Mouse (Mus musculus): Measurements from ENCODE around the gene Angel2. TPM values are rescaled to one million over a fixed set of nuclear protein-coding genes. Genes with fewer than 3 reads are reported as not detected.

The Angel2 gene
- total RNA-seq, 2 experiments from 2014 or later: 51.7 to 52.3 TPM

- peak; percentile 98 for DNase-seq (ENCODE audit: low spot score in 2 of 2)
These were observed 3.6 kb downstream of the Angel2 start for GRCm38 (mm10) chr1:190928370-190929009.

GRCm38 (mm10) chr1:190929010-190929695 is 4.2 kb downstream of the Angel2 start:
- peak in 1 of 2 experiments; percentile 51 for DNase-seq (ENCODE audit: low spot score in 2 of 2)

GRCm38 (mm10) chr1:190930181-190930580 is 5.3 kb downstream of the Angel2 start:
- no peak for DNase-seq (ENCODE audit: low spot score in 2 of 2)

GRCm38 (mm10) chr1:190939803-190940202 is 14.9 kb downstream of the Angel2 start:
- DNase-seq (ENCODE audit: low spot score in 2 of 2): no peak

GRCm38 (mm10) chr1:190944109-190944760 is 19.3 kb downstream of the Angel2 start:
- peak; percentile 58 to 85 for DNase-seq (ENCODE audit: low spot score in 2 of 2)

- DNase-seq (ENCODE audit: low spot score in 2 of 2): no peak
These were observed 23.1 kb downstream of the Angel2 start for GRCm38 (mm10) chr1:190947986-190948385.

- no peak for DNase-seq (ENCODE audit: low spot score in 2 of 2)
These were observed 23.5 kb downstream of the Angel2 start for GRCm38 (mm10) chr1:190948439-190948838.

GRCm38 (mm10) chr1:190948846-190949245 is 23.9 kb downstream of the Angel2 start:
- DNase-seq (ENCODE audit: low spot score in 2 of 2): no peak

GRCm38 (mm10) chr1:190951014-190951413 is 26.1 kb downstream of the Angel2 start:
- no peak for DNase-seq (ENCODE audit: low spot score in 2 of 2)

- no peak for DNase-seq (ENCODE audit: low spot score in 2 of 2)
These were observed 28.1 kb downstream of the Angel2 start for GRCm38 (mm10) chr1:190953009-190953408.

- DNase-seq (ENCODE audit: low spot score in 2 of 2): no peak
These were observed 33.9 kb downstream of the Angel2 start for GRCm38 (mm10) chr1:190958821-190959220.

- DNase-seq (ENCODE audit: low spot score in 2 of 2): no peak
These were observed 37.8 kb downstream of the Angel2 start for GRCm38 (mm10) chr1:190962760-190963159.

GRCm38 (mm10) chr1:190964992-190965780 is 40.3 kb downstream of the Angel2 start:
- no peak for DNase-seq (ENCODE audit: low spot score in 2 of 2)

GRCm38 (mm10) chr1:190968010-190968409 is 43.1 kb downstream of the Angel2 start:
- DNase-seq (ENCODE audit: low spot score in 2 of 2): no peak

- DNase-seq (ENCODE audit: low spot score in 2 of 2): peak in 1 of 2 experiments; percentile 49
These were observed 47.0 kb downstream of the Angel2 start for GRCm38 (mm10) chr1:190971708-190972610.

GRCm38 (mm10) chr1:190972612-190973192 is 47.8 kb downstream of the Angel2 start:
- DNase-seq (ENCODE audit: low spot score in 2 of 2): no peak

GRCm38 (mm10) chr1:190974191-190974590 is 49.3 kb downstream of the Angel2 start:
- no peak for DNase-seq (ENCODE audit: low spot score in 2 of 2)

GRCm38 (mm10) chr1:190974833-190975232 is 49.9 kb downstream of the Angel2 start:
- DNase-seq (ENCODE audit: low spot score in 2 of 2): no peak

GRCm38 (mm10) chr1:190976887-190977573 is 52.1 kb downstream of the Angel2 start:
- DNase-seq (ENCODE audit: low spot score in 2 of 2): no peak

All from layer of hippocampus, adult 18-20 months (tissue).